Mouse (Mus musculus): Measurements from ENCODE around the gene Gm15557.

Gm15557 gene

GRCm38 (mm10) chr2:155949362-155949761 is 8.8 kb downstream of the Gm15557 start:
- CTCF ChIA-PET = no interaction called here

GRCm38 (mm10) chr2:155952006-155952405 is 11.5 kb downstream of the Gm15557 start:
- CTCF ChIA-PET = no interaction called here

GRCm38 (mm10) chr2:155956134-155957059 is 15.9 kb downstream of the Gm15557 start, which contains the start of gene Cep250:
Gene Cep250, plus strand, starts transcription at chr2:155956458.
- CTCF ChIA-PET = interaction anchor here (0.5 to 0.7 kb wide), 2 partner anchors 23 to 25 kb away, joined by 3 to 6 read pairs; no protein-coding TSS in a partner anchor

GRCm38 (mm10) chr2:155959981-155960380 is 19.5 kb downstream of the Gm15557 start:
- CTCF ChIA-PET = no interaction called here

GRCm38 (mm10) chr2:155961862-155962261 is 21.3 kb downstream of the Gm15557 start:
- CTCF ChIA-PET = no interaction called here

- CTCF ChIA-PET = interaction anchor here (0.6 to 0.7 kb wide), 2 partner anchors 301 to 355 kb away, joined by 3 to 8 read pairs; no protein-coding TSS in a partner anchor
Observed at GRCm38 (mm10) chr2:155962991-155963390, 22.5 kb downstream of the Gm15557 start.

GRCm38 (mm10) chr2:155973348-155973747 is 32.8 kb downstream of the Gm15557 start:
- CTCF ChIA-PET = interaction anchor here (0.6 kb wide), 1 partner anchor 224 kb away, joined by 11 read pairs; no protein-coding TSS in a partner anchor

- CTCF ChIA-PET = interaction anchor here (0.6 kb wide), 2 partner anchors 225 to 1018 kb away, joined by 3 to 11 read pairs; no protein-coding TSS in a partner anchor
Observed at GRCm38 (mm10) chr2:155974087-155974731, 33.7 kb downstream of the Gm15557 start.

- CTCF ChIA-PET = no interaction called here
Observed at GRCm38 (mm10) chr2:155979328-155979991, 38.9 kb downstream of the Gm15557 start.

GRCm38 (mm10) chr2:155985776-155986175 is 45.2 kb downstream of the Gm15557 start:
- CTCF ChIA-PET = interaction anchor here (0.6 kb wide), 1 partner anchor 216 kb away, joined by 3 read pairs; no protein-coding TSS in a partner anchor

GRCm38 (mm10) chr2:155987131-155987530 is 46.6 kb downstream of the Gm15557 start:
- CTCF ChIA-PET = no interaction called here

- CTCF ChIA-PET = no interaction called here
Observed at GRCm38 (mm10) chr2:155989085-155989484, 48.6 kb downstream of the Gm15557 start.

GRCm38 (mm10) chr2:155991151-155991550 is 50.6 kb downstream of the Gm15557 start:
- CTCF ChIA-PET = no interaction called here

GRCm38 (mm10) chr2:155991863-155992321 is 51.4 kb downstream of the Gm15557 start:
- CTCF ChIA-PET = no interaction called here
